Mouse (Mus musculus): ENCODE measurements around the gene Mrpl30. TPM values are rescaled to one million over a fixed set of nuclear protein-coding genes. Genes with fewer than 3 reads are reported as not detected.
A peak's percentile ranks its signal among the peaks of the same experiment; 100 is the strongest.

The Mrpl30 gene
- total RNA-seq, 2 experiments from 2014 or later: 283 to 286 TPM

- DNase-seq: no peak
These were observed 10.0 kb downstream of the Mrpl30 start for GRCm38 (mm10) chr1:37900288-37900687.

- peak; percentile 44 for DNase-seq
These were observed 12.9 kb downstream of the Mrpl30 start for GRCm38 (mm10) chr1:37903178-37903577.

GRCm38 (mm10) chr1:37912751-37913150 lies 22.5 kb downstream of the Mrpl30 start:
- DNase-seq: no peak

- DNase-seq: no peak
These were observed 26.1 kb downstream of the Mrpl30 start, which contains the start of gene Lyg2 for GRCm38 (mm10) chr1:37916393-37916792. Gene Lyg2, minus strand, starts transcription at chr1:37916493.

GRCm38 (mm10) chr1:37917666-37918065 lies 27.4 kb downstream of the Mrpl30 start:
- no peak for DNase-seq

- no peak for DNase-seq
These were observed 27.8 kb downstream of the Mrpl30 start for GRCm38 (mm10) chr1:37918096-37918495.

- DNase-seq: no peak
These were observed 32.3 kb downstream of the Mrpl30 start for GRCm38 (mm10) chr1:37922536-37922935.

GRCm38 (mm10) chr1:37925971-37926370 lies 35.7 kb downstream of the Mrpl30 start:
- DNase-seq: no peak

GRCm38 (mm10) chr1:37931806-37932205 lies 41.5 kb downstream of the Mrpl30 start:
- DNase-seq: no peak

Other genes with a start within 250 kb of the Mrpl30 start
- gene 2010300C02Rik, start 170.4 kb upstream of the Mrpl30 start, total RNA-seq (2021): 1 to 10 TPM; 1.7 to 1.9 TPM
- 1 to 10 TPM; 4.1 to 4.2 TPM for gene Tsga10, start 24.0 kb upstream of the Mrpl30 start, total RNA-seq (2021)
- gene Lipt1, start 18.7 kb upstream of the Mrpl30 start, total RNA-seq (2021): 1 to 10 TPM; 7.3 to 8.6 TPM
- gene Mitd1, start 66 bp upstream of the Mrpl30 start, total RNA-seq (2021): 1 to 10 TPM; 5.8 to 7.9 TPM
- not detected for gene Lyg2, start 26.0 kb downstream of the Mrpl30 start, total RNA-seq (2021)
- gene Lyg1, start 67.3 kb downstream of the Mrpl30 start, total RNA-seq (2021): not detected
- gene Txndc9, start 107.4 kb downstream of the Mrpl30 start, total RNA-seq (2021): 10 to 100 TPM; 67.9 to 72.0 TPM
- 10 to 100 TPM; 36.4 to 36.7 TPM for gene Eif5b, start 107.5 kb downstream of the Mrpl30 start, total RNA-seq (2021)
- gene Rev1, start 239.3 kb downstream of the Mrpl30 start, total RNA-seq (2021): 10 to 100 TPM; 24.2 to 28.5 TPM

Data from heart, postnatal 4 days (tissue).